ENCODE assay signal across 8 mouse cellular contexts in the genomic region with DNA sequence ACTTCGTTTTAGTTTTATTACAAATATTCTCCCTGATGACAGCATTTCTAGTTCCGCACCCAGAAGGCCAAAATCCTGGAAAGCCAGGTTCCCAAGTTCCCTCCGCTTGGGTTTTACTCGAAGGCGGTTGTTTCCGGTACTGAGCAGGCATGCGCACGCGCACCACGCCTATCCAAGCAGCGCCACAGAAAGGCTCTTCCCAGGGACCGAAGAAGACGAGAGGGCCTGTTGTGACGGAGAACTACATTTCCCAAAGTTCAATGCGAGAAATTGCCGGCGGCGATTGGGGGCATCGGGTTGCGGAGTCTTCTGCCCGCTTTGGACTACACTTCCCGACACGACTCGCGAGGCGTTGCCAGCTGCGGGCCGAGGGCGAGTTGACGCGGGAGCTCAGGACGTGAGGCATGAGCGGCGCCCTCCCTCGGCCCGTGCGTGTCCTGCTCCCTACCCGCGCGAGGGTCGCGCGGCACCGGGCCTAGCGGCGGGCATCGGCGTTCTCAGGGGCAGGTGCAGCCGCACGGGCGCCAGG. TPM values are rescaled to one million over a fixed set of nuclear protein-coding genes. Genes with fewer than 3 reads are reported as not detected.
DNase-seq lines count a peak whose midpoint lies in the region; ATAC-seq and TF ChIP-seq lines count a peak whose summit lies in the region.

A gene (plus strand): TSS at position 346 of the 529 bp plus-strand sequence.

- no peaks in the 10 kb centered on the region for H3K27me3 ChIP-seq in Patski
- H3K27me3 ChIP-seq in hindbrain, embryonic 13.5 days = no peaks in the 10 kb centered on the region

- H3K4me2 ChIP-seq in hindbrain, embryonic 13.5 days = peak within 1 kb of the TSS; percentile 70

- ATAC-seq in Patski = peak; percentile 94
- peak; percentile 99 for ATAC-seq in hindbrain, embryonic 13.5 days (ENCODE audit: low FRiP score)

- H3K9ac ChIP-seq in hindbrain, embryonic 13.5 days = peak within 1 kb of the TSS; percentile 93

- peaks cover 8% of the 10 kb centered on the region for H3K36me3 ChIP-seq in hindbrain, embryonic 13.5 days

- peaks cover 32% of the 10 kb centered on the region for H3K4me1 ChIP-seq in hindbrain, embryonic 13.5 days (replicated peaks)

- TF ChIP-seq CTCF in Patski (IDR thresholded peaks at IDR 0.05) = no peak

- peak; percentile 99 for DNase-seq in Patski (ENCODE audit: low read depth, low spot score)
- peak; percentile 97 to 98 for DNase-seq in cerebellum, postnatal 14 days
- DNase-seq in frontal cortex, postnatal 14 days (ENCODE audit: low spot score in 2 of 2) = peak; percentile 97 to 99
- peak; percentile 83 to 94 for DNase-seq in layer of hippocampus, postnatal 25 days (ENCODE audit: extremely low spot score in 1 of 2, low spot score in 1 of 2)
- DNase-seq in lung, postnatal 25 days (ENCODE audit: low spot score) = peak; percentile 99
- DNase-seq in retina, embryonic 14.5 days (ENCODE audit: low spot score) = peak; percentile 99
- peak; percentile 92 for DNase-seq in thymus, postnatal 4 days

- H3K4me3 ChIP-seq in hindbrain, embryonic 13.5 days = peak within 1 kb of the TSS; percentile 74

- no peaks in the 10 kb centered on the region for H3K9me3 ChIP-seq in hindbrain, embryonic 13.5 days

- CTCF ChIA-PET in Patski (lab: Charles Lee) = interaction anchor here (0.7 to 1.8 kb wide), 3 partner anchors 25 to 35 kb away, joined by 3 to 5 read pairs (median 3); no protein-coding TSS in a partner anchor

- peak within 1 kb of the TSS; percentile 92 for H3K27ac ChIP-seq in hindbrain, embryonic 13.5 days

- POLR2A ChIA-PET in Patski (lab: Charles Lee) = interaction anchor here (1.6 kb wide), 1 partner anchor 18 kb away, joined by 3 read pairs; no protein-coding TSS in a partner anchor

- in situ Hi-C loops in Patski (cut with MboI; ENCODE audit: low pct_unique_long_range_greater_than_20kb) = loop anchor here (5.0 kb wide), 1 partner anchor 34 kb away; no protein-coding TSS in a partner anchor

- under 1% methylated on average over 51 of the region's 51 CpGs for WGBS in hindbrain, embryonic 13.5 days

RNA-seq across cellular contexts. Expression of the gene that starts here (rescaled TPM):
- polyA plus RNA-seq in Patski (2021) = 55.2 TPM
- 24.3 and 27.5 TPM in 2 replicates for polyA plus RNA-seq in hindbrain, embryonic 13.5 days (2015; fragmentation: Nextera tagmentation; extraction: Ambion mirVana)
- total RNA-seq in layer of hippocampus, postnatal 25 days (2021) = 10 to 100 TPM; 58.1 to 60.7 TPM

Comparison
In these comparisons a context has a peak if more than half of its experiments do, and no peak if none do; other contexts are left out.
1. Peak in every context shown above with its lines: DNase-seq, ATAC-seq, H3K4me3 ChIP-seq and H3K27ac ChIP-seq.